Mouse (Mus musculus) erythroid progenitor cell, adult 5-6 weeks (primary cell): Measurements from ENCODE around the gene Tiam1. TPM values are rescaled to one million over a fixed set of nuclear protein-coding genes. Genes with fewer than 3 reads are reported as not detected.

Experiments used
- ATAC-seq: replicated peaks from 2 replicates; pipeline ENCODE4 v1.8.0; 2016; ENCODE audit warnings: moderate number of reproducible peaks, mild to moderate bottlenecking, moderate TSS enrichment, inconsistent platforms; ENCODE audit not compliant: poor library complexity, low FRiP score, severe bottlenecking
- total RNA-seq, 2 experiments: library from RNA; stranded (forward) in 1 of 2; stranded (reverse) in 1 of 2; fragments of 150-400 nt in 1 of 2; fragments of 186-747, 209-891 nt in 1 of 2; gene quantifications; 2 replicates each; pipeline versions ENCODE4 v1.2.3 to v1.2.4; 2015 to 2017; ENCODE audit warnings: low replicate concordance in 2 of 2

The Tiam1 gene
- total RNA-seq, 2 experiments from 2014 or later: 7.5 to 28.4 TPM

DNA sequence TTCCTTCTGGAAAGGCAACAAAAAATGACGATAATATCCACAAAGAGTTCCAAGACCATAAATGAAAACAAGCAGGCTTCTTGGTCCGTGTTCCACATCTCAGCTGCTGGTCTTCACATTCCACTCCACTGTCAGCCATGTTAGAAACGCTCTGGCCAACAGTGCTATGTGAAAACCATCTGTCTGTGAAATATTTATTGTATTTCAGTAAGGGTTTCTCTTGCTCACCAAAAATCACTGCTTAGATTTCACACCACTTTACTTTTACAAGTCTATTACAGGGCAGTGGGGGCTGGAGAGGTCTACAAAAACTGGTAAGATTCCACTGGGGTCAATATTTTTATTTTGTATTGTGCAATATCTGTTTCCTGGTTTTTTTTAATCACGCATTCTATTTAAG lies 127.5 kb downstream of the Tiam1 start:
- no peak for ATAC-seq

- ATAC-seq: no peak
Measured at GRCm38 (mm10) chr16:90014596-90014995, 129.0 kb downstream of the Tiam1 start.

- ATAC-seq: no peak
Measured at GRCm38 (mm10) chr16:90011521-90012181, 131.9 kb downstream of the Tiam1 start.

- ATAC-seq: no peak
Measured at GRCm38 (mm10) chr16:90008504-90008903, 135.1 kb downstream of the Tiam1 start.

- ATAC-seq: no peak
Measured at GRCm38 (mm10) chr16:90007391-90007977, 136.1 kb downstream of the Tiam1 start.

- no peak for ATAC-seq
Measured at GRCm38 (mm10) chr16:90003556-90003955, 140.0 kb downstream of the Tiam1 start.

- ATAC-seq: no peak
Measured at GRCm38 (mm10) chr16:89995155-89995554, 148.4 kb downstream of the Tiam1 start.

- no peak for ATAC-seq
Measured at GRCm38 (mm10) chr16:89993991-89994825, 149.4 kb downstream of the Tiam1 start.

DNA sequence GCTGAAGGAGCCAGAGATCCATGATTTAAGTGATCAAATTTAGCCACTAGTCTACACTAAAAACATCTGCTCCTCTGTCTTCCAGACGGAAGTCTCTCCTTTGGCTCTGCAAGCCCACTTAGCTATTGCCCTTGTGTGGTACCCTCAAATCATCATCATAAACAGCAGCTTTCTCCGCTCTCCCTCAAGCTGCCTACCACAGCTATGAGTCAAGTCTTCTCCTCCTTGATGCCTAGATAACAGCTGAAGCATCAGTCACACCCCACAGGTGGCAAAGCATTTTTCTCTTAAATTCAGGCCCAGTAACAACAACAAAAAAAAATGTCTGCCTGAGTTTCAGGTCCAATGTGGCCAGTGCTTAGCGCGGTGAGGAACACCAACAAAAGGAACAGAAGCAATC lies 150.1 kb downstream of the Tiam1 start:
- ATAC-seq: no peak

GRCm38 (mm10) chr16:89991701-89992152 lies 151.8 kb downstream of the Tiam1 start:
- peak; percentile 68 for ATAC-seq

DNA sequence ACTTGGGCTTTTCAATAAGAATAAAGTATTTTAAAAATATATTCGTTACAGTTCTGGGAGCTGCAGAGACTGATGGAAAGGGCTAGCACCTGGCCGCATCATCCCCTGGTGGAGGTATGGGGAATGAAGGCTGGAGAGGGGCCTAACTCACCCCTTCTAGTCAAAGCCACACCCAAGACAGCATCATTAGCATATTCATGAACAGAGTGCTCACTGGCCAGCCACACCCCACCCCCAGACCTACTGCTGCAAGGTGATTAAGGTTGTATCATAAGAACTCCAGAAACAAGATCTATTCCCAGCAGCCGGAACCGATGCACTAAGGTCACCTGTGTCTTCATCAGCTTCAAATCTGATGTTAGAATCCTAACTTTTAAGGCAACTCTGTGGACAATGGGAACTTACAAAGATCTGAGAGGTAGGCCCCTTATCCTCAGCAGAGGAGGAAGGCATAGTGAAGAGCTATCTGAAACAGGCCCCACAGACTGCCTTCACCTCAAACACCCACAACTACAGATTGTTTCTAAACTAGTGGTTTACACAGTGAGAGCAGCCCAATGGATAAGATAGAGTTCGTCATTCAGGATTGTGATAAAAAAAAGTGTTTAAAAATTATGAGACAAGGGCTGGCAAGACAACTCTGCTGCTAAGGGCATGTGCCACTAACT lies 153.1 kb downstream of the Tiam1 start:
- ATAC-seq: 0 out of 2 replicates have a peak, but pooled peaks have one; percentile 53

GRCm38 (mm10) chr16:89989816-89990215 lies 153.8 kb downstream of the Tiam1 start:
- no peak for ATAC-seq

DNA sequence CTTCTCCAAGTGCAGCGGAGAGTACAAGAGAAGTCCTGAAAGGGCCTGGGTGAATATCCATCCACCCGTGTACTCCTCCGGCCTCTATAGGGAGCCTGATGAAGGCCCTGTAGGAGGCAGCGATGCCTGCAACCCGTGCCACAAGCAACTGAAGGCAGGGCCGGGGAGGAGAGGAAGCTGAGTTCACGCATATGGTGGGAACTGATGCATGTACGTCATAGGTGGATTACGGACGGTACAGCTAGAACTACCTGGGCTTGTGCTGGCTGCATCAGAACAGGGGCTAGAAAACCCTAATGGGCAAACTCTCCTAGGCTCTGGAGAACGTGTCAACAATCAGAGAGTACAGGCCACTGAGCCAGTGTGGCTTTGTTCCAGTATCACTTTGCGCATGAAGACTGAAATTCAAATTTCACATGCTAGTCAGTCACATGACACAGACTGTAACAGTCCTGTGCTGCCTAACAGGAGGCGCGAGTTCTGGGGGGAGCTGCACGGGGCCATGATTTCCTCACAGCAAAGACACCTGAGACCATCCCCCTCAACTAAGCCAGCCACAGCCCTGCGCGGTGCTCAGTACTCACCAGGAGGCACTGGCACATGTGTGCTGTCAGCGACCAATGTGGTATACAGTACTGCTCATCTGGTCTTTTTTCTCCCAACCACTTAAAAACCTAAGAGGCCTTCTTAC lies 156.8 kb downstream of the Tiam1 start:
- ATAC-seq: no peak

GRCm38 (mm10) chr16:89985702-89986481 lies 157.7 kb downstream of the Tiam1 start:
- peak; percentile 53; the same call in 1 of the 2 replicates for ATAC-seq

- no peak for ATAC-seq
Measured at GRCm38 (mm10) chr16:89980075-89980744, 163.4 kb downstream of the Tiam1 start.

GRCm38 (mm10) chr16:89975441-89975840 lies 168.1 kb downstream of the Tiam1 start:
- ATAC-seq: no peak

DNA sequence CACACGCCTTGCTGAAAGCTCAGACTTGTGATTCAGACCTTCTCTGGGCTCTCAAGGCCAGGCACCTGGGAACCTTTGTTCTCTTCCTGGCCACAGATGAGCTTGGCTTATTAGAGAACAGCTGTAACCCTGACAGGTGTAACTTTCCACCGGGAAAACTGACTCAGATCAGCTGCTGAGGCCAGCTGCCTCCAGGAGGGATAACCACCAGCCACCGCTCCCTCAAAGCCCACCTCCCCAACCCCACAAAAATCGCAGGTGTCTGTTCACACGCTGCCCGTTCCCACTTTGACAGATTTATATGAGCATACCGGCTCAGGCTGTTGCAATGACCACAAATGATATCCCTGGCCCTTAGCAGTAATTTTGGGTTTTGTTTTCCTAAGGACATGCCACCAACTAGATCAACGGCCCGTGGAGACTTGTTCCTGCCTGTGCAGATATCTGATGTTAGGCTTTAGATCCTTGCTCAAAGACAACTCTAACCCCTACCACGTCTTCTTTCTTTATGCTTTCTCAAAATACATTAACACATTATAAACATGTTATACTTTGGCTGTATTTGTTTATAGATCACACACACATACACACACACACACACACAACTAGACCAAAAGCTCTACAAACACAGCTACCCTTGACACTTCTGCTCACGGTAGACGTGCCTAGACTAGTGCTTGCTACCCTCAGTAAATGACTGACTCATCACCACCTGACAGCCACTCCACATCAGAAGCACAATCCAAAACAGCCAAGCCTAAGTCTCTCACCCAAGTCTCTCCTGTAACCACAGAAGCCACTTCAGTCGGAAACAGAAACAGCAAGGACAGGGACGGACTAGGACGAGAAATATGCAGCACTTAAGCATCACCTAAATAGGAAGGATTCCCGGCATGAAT lies 169.5 kb downstream of the Tiam1 start:
- ATAC-seq: no peak
